Mouse (Mus musculus) kidney, adult 2 months (tissue): Measurements from ENCODE around the gene Ttll1.

Source experiments
- CTCF ChIP-seq: fragments of 200-500 bp; conservative IDR thresholded peaks from 2 replicates; pipeline ENCODE4 v1.5.1; 2011; ENCODE audit warnings: low read depth, mild to moderate bottlenecking, control low read depth, low read length, moderate library complexity, mixed read lengths; ENCODE audit not compliant: insufficient read depth, insufficient read length
- POLR2A ChIP-seq: fragments of 200-500 bp; IDR thresholded peaks from one replicate; pipeline ENCODE4 v1.6.1; 2011; ENCODE audit warnings: low read depth, low read length, control low read depth

GRCm38 (mm10) chr15:83474466-83474836 lies 36.2 kb downstream of the Ttll1 start:
- TF ChIP-seq CTCF: no peak
- TF ChIP-seq POLR2A: no peak
